Mouse (Mus musculus) liver, embryonic 14.5 days (tissue): Measurements from ENCODE around the gene Olfr703.

Experiments used
- CTCF ChIP-seq: IDR thresholded peaks from 2 replicates; pipeline ENCODE4 v1.5.1; 2016; ENCODE audit warnings: antibody characterized with exemption, low read depth, control low read depth
- EP300 ChIP-seq: IDR thresholded peaks from 2 replicates; pipeline ENCODE4 v1.6.1; 2016; ENCODE audit warnings: antibody characterized with exemption, low read depth

- TF ChIP-seq EP300 (no peak), CTCF (no peak)
These were observed 29.3 kb upstream of the Olfr703 start, which contains the start of gene Olfr701 for GRCm38 (mm10) chr7:106813829-106814228.
